Mouse (Mus musculus) heart, embryonic 13.5 days (tissue): ENCODE data around the gene Tnfrsf1a. TPM values are rescaled to one million over a fixed set of nuclear protein-coding genes. Genes with fewer than 3 reads are reported as not detected.
"Not testable (repeated sequence)": the region's sequence is repeated elsewhere in the genome, so short reads cannot be mapped to it uniquely, and the experiment has no call there.

Experiments used
- ATAC-seq: fragments of 200-750 bp; cut with Nextera tagmentation; 2 replicates; pipeline ENCODE4 v1.8.0; 2017; ENCODE audit warnings: moderate TSS enrichment; ENCODE audit not compliant: insufficient number of reproducible peaks, low FRiP score, low TSS enrichment; ENCODE audit errors: extremely low read depth
- H3K27ac ChIP-seq: fragments of 300-500 bp; sonication (generic); replicated peaks from 2 replicates; pipeline ENCODE4 v1.5.1; 2015; ENCODE audit warnings: moderate library complexity, mild to moderate bottlenecking, inconsistent platforms
- H3K27me3 ChIP-seq: fragments of 300-500 bp; sonication (generic); replicated peaks from 2 replicates; pipeline ENCODE4 v1.6.1; 2015; ENCODE audit warnings: mild to moderate bottlenecking, inconsistent platforms
- H3K36me3 ChIP-seq: fragments of 300-500 bp; sonication (generic); 2 replicates; pipeline ENCODE4 v1.6.1; 2015; ENCODE audit warnings: mild to moderate bottlenecking, inconsistent platforms
- H3K4me1 ChIP-seq: fragments of 300-500 bp; sonication (generic); 2 replicates; pipeline ENCODE4 v1.6.1; 2015; ENCODE audit warnings: inconsistent platforms
- H3K4me2 ChIP-seq: fragments of 300-500 bp; sonication (generic); 2 replicates; pipeline ENCODE4 v1.6.1; 2015; ENCODE audit warnings: inconsistent platforms, mild to moderate bottlenecking, moderate library complexity
- H3K4me3 ChIP-seq: fragments of 300-500 bp; sonication (generic); 2 replicates; pipeline ENCODE4 v1.5.1; 2015; ENCODE audit warnings: moderate library complexity, mild to moderate bottlenecking, inconsistent platforms
- H3K9ac ChIP-seq: fragments of 300-500 bp; sonication (generic); 2 replicates; pipeline ENCODE4 v1.6.1; 2015; ENCODE audit warnings: inconsistent platforms, mild to moderate bottlenecking, moderate library complexity
- H3K9me3 ChIP-seq: fragments of 300-500 bp; sonication (generic); 2 replicates; pipeline ENCODE4 v1.6.1; 2016; ENCODE audit warnings: inconsistent platforms
- WGBS: fragments of 180-500 bp; shearing (Covaris S2); methylation state at CpG from one replicate; pipeline ENCODE4 v1.1.7; 2015; ENCODE audit warnings: mixed read lengths; 5-methylcytosine and 5-hydroxymethylcytosine counted together
- polyA plus RNA-seq: library from polyadenylated mRNA; unstranded; fragments of >200 nt; fragmentation: Nextera tagmentation; extraction: Ambion mirVana; gene quantifications from 2 replicates; pipeline ENCODE4 v1.2.1, GENCODE M21; 2015

The Tnfrsf1a gene
- 39.0 and 43.8 TPM in 2 replicates for polyA plus RNA-seq

GRCm38 (mm10) chr6:125348721-125349574, at the start of gene Tnfrsf1a:
Tnfrsf1a (plus strand) TSS chr6:125349362.
- Histone ChIP-seq H3K4me1 (peaks cover 57% of the 10 kb centered on the region), H3K36me3 (0 out of 2 replicates have a peak, but pooled peaks cover 2% of the 10 kb centered on the region), H3K9me3 (no peaks in the 10 kb centered on the region), H3K27ac (peak within 1 kb of the TSS; percentile 90), H3K4me2 (peak within 1 kb of the TSS; percentile 90), H3K27me3 (no peaks in the 10 kb centered on the region; the same call in 1 of the 2 replicates), H3K9ac (peak within 1 kb of the TSS; percentile 95), H3K4me3 (peak within 1 kb of the TSS; percentile 84)
- 8% methylated on average over 22 of the region's 22 CpGs for WGBS
- 0 out of 2 replicates have a peak, but pooled peaks have one; percentile 10 for ATAC-seq

- peaks cover 4% of the 10 kb centered on the region for H3K36me3 ChIP-seq
- no peaks in the 10 kb centered on the region for H3K4me1 ChIP-seq
- no peak overlapping the region for H3K4me3 ChIP-seq
- no peak overlapping the region for H3K27ac ChIP-seq
- ATAC-seq, result no peak
- no peaks in the 10 kb centered on the region for H3K9me3 ChIP-seq
- H3K27me3 ChIP-seq, result 0 out of 2 replicates have a peak, but pooled peaks cover 5% of the 10 kb centered on the region
- no peak overlapping the region for H3K9ac ChIP-seq
- 68% methylated on average over 1 of the region's 1 CpGs for WGBS
- no peak overlapping the region for H3K4me2 ChIP-seq
Observed at GRCm38 (mm10) chr6:125300982-125301381, 48.2 kb upstream of the Tnfrsf1a start.

- H3K4me2 ChIP-seq, result no peak overlapping the region
- no peak for ATAC-seq
- no peak overlapping the region for H3K9ac ChIP-seq
- H3K27ac ChIP-seq, result no peak overlapping the region
- H3K4me1 ChIP-seq, result no peaks in the 10 kb centered on the region
- no peaks in the 10 kb centered on the region for H3K9me3 ChIP-seq
- H3K4me3 ChIP-seq, result no peak overlapping the region
- H3K27me3 ChIP-seq, result no peaks in the 10 kb centered on the region
- WGBS, result 78% methylated on average over 24 of the region's 24 CpGs
- H3K36me3 ChIP-seq, result peaks cover 18% of the 10 kb centered on the region
Observed at GRCm38 (mm10) chr6:125302231-125302982, 46.8 kb upstream of the Tnfrsf1a start.

- Histone ChIP-seq H3K9ac (no peak overlapping the region), H3K36me3 (peaks cover 24% of the 10 kb centered on the region), H3K4me1 (no peaks in the 10 kb centered on the region), H3K27me3 (no peaks in the 10 kb centered on the region), H3K4me3 (no peak overlapping the region), H3K9me3 (no peaks in the 10 kb centered on the region), H3K4me2 (no peak overlapping the region), H3K27ac (no peak overlapping the region)
- no peak for ATAC-seq
- 82% methylated on average over 4 of the region's 4 CpGs for WGBS
Observed at GRCm38 (mm10) chr6:125303242-125303641, 45.9 kb upstream of the Tnfrsf1a start.

GRCm38 (mm10) chr6:125304408-125304807, 44.8 kb upstream of the Tnfrsf1a start:
- H3K4me2 ChIP-seq, H3K9me3 ChIP-seq, H3K27me3 ChIP-seq, H3K4me3 ChIP-seq, H3K4me1 ChIP-seq, ATAC-seq, H3K9ac ChIP-seq, H3K27ac ChIP-seq: not testable (repeated sequence)
- H3K36me3 ChIP-seq, result peaks cover 35% of the 10 kb centered on the region
- WGBS, result 87% methylated on average over 7 of the region's 7 CpGs

GRCm38 (mm10) chr6:125305465-125305864, 43.7 kb upstream of the Tnfrsf1a start:
- no peaks in the 10 kb centered on the region for H3K9me3 ChIP-seq
- H3K9ac ChIP-seq, result no peak overlapping the region
- H3K27ac ChIP-seq, result no peak overlapping the region
- peaks cover 9% of the 10 kb centered on the region for H3K4me1 ChIP-seq
- no peak overlapping the region for H3K4me2 ChIP-seq
- no peak for ATAC-seq
- 73% methylated on average over 6 of the region's 6 CpGs for WGBS
- no peaks in the 10 kb centered on the region for H3K27me3 ChIP-seq
- H3K36me3 ChIP-seq, result peaks cover 42% of the 10 kb centered on the region
- no peak overlapping the region for H3K4me3 ChIP-seq

GRCm38 (mm10) chr6:125307091-125307490, 42.1 kb upstream of the Tnfrsf1a start:
- Histone ChIP-seq H3K4me1 (peaks cover 17% of the 10 kb centered on the region), H3K9ac (no peak overlapping the region), H3K27ac (no peak overlapping the region), H3K27me3 (no peaks in the 10 kb centered on the region), H3K9me3 (no peaks in the 10 kb centered on the region), H3K4me2 (no peak overlapping the region), H3K36me3 (peaks cover 58% of the 10 kb centered on the region), H3K4me3 (no peak overlapping the region)
- ATAC-seq, result no peak
- WGBS, result 81% methylated on average over 5 of the region's 5 CpGs

GRCm38 (mm10) chr6:125308921-125309320, 40.2 kb upstream of the Tnfrsf1a start:
- H3K27ac ChIP-seq, result no peak overlapping the region
- H3K4me2 ChIP-seq, result 0 out of 2 replicates have a peak overlapping the region, but pooled peaks have one; percentile 13
- peaks cover 33% of the 10 kb centered on the region for H3K4me1 ChIP-seq
- H3K27me3 ChIP-seq, result no peaks in the 10 kb centered on the region
- no peaks in the 10 kb centered on the region for H3K9me3 ChIP-seq
- H3K4me3 ChIP-seq, result no peak overlapping the region
- no peak for ATAC-seq
- H3K9ac ChIP-seq, result no peak overlapping the region
- WGBS, result 17% methylated on average over 13 of the region's 13 CpGs
- H3K36me3 ChIP-seq, result peaks cover 59% of the 10 kb centered on the region

GRCm38 (mm10) chr6:125309406-125309805, 39.8 kb upstream of the Tnfrsf1a start:
- peaks cover 59% of the 10 kb centered on the region for H3K36me3 ChIP-seq
- ATAC-seq, result no peak
- H3K4me3 ChIP-seq, result no peak overlapping the region

GRCm38 (mm10) chr6:125312171-125312570, 37.0 kb upstream of the Tnfrsf1a start:
- peaks cover 43% of the 10 kb centered on the region for H3K36me3 ChIP-seq
- no peaks in the 10 kb centered on the region for H3K27me3 ChIP-seq
- H3K4me2 ChIP-seq, result peak overlapping the region; percentile 90
- H3K4me1 ChIP-seq, result peaks cover 42% of the 10 kb centered on the region
- no peak for ATAC-seq
- H3K9me3 ChIP-seq, result no peaks in the 10 kb centered on the region
- peak overlapping the region; percentile 71 for H3K4me3 ChIP-seq
- peak overlapping the region; percentile 96 for H3K9ac ChIP-seq
- 68% methylated on average over 9 of the region's 9 CpGs for WGBS
- H3K27ac ChIP-seq, result no peak overlapping the region

More at GRCm38 (mm10) chr6:125309406-125309805, 39.8 kb upstream of the Tnfrsf1a start:
- no peak overlapping the region for H3K9ac ChIP-seq
- no peak overlapping the region for H3K27ac ChIP-seq
- H3K4me2 ChIP-seq, result no peak overlapping the region
- peaks cover 38% of the 10 kb centered on the region for H3K4me1 ChIP-seq
- H3K9me3 ChIP-seq, result no peaks in the 10 kb centered on the region
- H3K27me3 ChIP-seq, result no peaks in the 10 kb centered on the region
- WGBS, result 37% methylated on average over 5 of the region's 5 CpGs

GRCm38 (mm10) chr6:125312581-125313355, 36.4 kb upstream of the Tnfrsf1a start:
- Histone ChIP-seq H3K9ac (peak overlapping the region; percentile 96), H3K27me3 (no peaks in the 10 kb centered on the region), H3K9me3 (no peaks in the 10 kb centered on the region), H3K4me3 (peak overlapping the region; percentile 71), H3K4me1 (peaks cover 46% of the 10 kb centered on the region), H3K4me2 (peak overlapping the region; percentile 90), H3K36me3 (peaks cover 40% of the 10 kb centered on the region), H3K27ac (peak overlapping the region; percentile 78)
- no peak for ATAC-seq
- WGBS, result 47% methylated on average over 22 of the region's 22 CpGs
